Mouse (Mus musculus): ENCODE results near the gene Fanca. TPM values are rescaled to one million over a fixed set of nuclear protein-coding genes. Genes with fewer than 3 reads are reported as not detected.
"Not testable (repeated sequence)": the region's sequence is repeated elsewhere in the genome, so short reads cannot be mapped to it uniquely, and the experiment has no call there.

Gene Fanca
- polyA plus RNA-seq, 1 experiment from 2014 or later = 25.4 TPM

DNA sequence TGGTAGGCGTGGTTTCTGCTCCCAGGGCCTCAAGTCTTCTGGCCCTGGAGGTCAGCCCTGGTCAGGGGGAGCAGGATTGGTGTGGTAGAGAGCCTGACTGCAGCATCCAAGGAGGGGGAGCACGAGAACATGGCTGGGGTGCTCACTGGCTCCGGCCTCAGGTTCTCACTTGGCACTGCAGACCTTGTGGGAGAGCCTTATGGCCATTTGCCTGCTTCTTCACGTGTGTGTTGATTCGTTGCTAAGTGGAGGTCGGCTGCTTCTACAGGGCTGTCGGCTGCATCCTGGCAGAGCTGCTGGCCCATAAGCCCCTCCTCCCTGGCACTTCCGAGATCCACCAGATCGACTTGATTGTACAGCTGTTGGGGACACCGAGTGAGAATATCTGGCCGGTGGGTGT, 88.0 kb downstream of the Fanca start:
- H3K9me3 ChIP-seq (replicated peaks); ATAC-seq (ENCODE audit: insufficient number of reproducible peaks, low FRiP score, low TSS enrichment, low read depth); H3K27ac ChIP-seq (replicated peaks); H3K4me3 ChIP-seq (replicated peaks); H3K9ac ChIP-seq; H3K4me2 ChIP-seq (replicated peaks): not testable (repeated sequence)
- 83% methylated on average over 11 of the region's 11 CpGs for WGBS
- peaks cover 23% of the 10 kb centered on the region for H3K36me3 ChIP-seq
- H3K27me3 ChIP-seq = peaks cover 10% of the 10 kb centered on the region
- peaks cover 14% of the 10 kb centered on the region for H3K4me1 ChIP-seq

DNA sequence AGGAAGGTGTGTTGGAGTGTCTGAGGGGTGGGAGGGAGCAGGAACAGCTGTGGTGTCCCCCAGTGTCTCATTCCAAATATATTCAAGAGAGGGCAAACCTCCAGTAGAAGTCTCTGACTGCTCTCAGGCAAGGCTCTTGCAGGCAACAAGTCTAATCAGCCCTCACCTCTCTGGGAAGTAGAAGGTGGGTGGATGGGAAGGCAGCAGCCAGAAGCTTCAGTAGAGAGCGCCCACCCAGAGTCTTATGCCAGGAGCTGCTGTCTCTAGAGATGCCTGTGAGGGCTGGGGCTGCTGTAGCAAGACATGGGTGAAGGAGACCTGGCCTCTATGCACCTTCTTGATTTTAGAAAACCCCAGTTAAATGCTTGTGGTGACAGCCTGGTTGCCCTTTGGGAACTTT, 90.0 kb downstream of the Fanca start:
- Histone ChIP-seq H3K4me2 (replicated peaks) (no peak overlapping the region), H3K27me3 (0 out of 2 replicates have a peak, but pooled peaks cover under 1% of the 10 kb centered on the region), H3K9me3 (replicated peaks) (no peaks in the 10 kb centered on the region), H3K4me1 (peaks cover 14% of the 10 kb centered on the region), H3K9ac (no peak overlapping the region), H3K4me3 (replicated peaks) (no peak overlapping the region), H3K27ac (replicated peaks) (no peak overlapping the region), H3K36me3 (peaks cover 23% of the 10 kb centered on the region)
- ATAC-seq (ENCODE audit: insufficient number of reproducible peaks, low FRiP score, low TSS enrichment, low read depth) = no peak
- WGBS = 96% methylated on average over 1 of the region's 1 CpGs

DNA sequence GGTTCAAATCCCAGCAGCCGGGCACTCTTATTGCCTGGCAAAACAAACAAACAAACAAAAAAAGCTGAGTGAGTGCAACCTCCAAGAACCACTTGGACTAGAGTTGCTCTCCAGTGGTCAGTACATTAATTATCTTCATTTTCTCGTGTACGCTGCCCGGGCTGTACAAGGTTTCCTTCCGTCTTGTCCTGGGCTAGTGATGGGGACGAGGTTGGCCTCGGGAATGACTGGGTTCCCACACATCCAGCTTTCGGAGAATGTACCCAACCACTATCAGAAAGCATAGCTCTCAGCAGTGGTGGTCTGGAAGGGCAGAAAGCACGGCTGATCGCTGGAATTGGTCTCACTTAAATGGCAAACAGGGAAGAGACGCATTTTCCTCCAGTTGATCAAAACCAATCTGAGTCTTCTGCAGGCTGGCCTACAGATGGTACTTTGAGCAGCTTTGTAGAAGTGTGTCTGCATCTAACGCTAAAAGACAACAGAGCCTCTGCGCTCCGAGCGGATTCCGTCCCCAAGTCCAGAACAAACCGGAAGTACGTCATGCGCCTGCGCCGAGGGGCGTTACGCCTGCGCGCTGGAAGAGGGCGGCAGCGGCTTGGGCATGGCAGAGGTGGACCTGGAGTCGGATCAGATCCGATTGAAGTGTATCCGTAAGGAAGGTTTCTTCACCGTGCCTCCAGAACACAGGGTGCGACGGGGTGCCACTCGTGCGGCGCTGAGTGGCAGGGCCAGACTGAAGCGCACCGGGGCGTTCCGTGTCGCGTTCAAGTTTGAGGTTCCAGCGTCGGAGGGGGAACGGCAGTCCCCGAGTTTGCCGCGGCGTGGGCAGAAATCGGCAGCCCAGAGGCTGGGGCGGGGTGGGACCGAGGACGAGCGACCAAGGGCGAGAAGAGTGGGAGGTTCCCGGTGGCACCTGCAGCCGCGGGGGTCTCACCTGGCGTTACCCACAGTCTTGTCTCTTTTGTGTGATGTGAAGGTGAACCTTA, 93.8 kb downstream of the Fanca start, which contains the start of gene Cdk10:
Gene Cdk10, plus strand, starts transcription at position 565 of the 989 bp plus-strand sequence.
- H3K27ac ChIP-seq (replicated peaks) = peak within 1 kb of the TSS; percentile 88
- peak; percentile 74 for ATAC-seq (ENCODE audit: insufficient number of reproducible peaks, low FRiP score, low TSS enrichment, low read depth)
- WGBS = 3% methylated on average over 59 of the region's 59 CpGs
- peak within 1 kb of the TSS; percentile 89 for H3K4me2 ChIP-seq (replicated peaks)
- peak within 1 kb of the TSS; percentile 75 for H3K4me3 ChIP-seq (replicated peaks)
- H3K27me3 ChIP-seq = no peaks in the 10 kb centered on the region
- peaks cover 14% of the 10 kb centered on the region for H3K4me1 ChIP-seq
- H3K9ac ChIP-seq = peak within 1 kb of the TSS; percentile 86
- H3K9me3 ChIP-seq (replicated peaks) = no peaks in the 10 kb centered on the region
- peaks cover 23% of the 10 kb centered on the region for H3K36me3 ChIP-seq

DNA sequence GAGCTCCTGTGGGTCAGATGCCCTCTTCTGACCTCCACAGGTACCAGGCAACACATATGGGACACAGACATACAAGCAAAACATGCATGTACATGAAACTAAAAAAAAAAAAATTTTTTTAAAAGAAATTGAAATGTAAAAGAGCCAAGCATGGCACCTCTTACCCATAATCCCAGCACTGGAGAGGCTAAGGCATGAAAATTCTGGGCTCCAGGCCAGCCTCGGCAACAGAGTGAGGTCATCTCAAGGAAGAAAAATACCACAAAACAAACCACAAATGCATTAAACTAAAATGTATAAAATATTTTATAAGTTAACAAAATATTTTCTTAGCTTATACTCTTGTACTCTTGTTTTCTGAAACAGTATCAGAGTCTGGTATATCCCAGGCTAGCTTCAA, 97.5 kb downstream of the Fanca start:
- Histone ChIP-seq H3K36me3 (no peaks in the 10 kb centered on the region), H3K27me3 (no peaks in the 10 kb centered on the region), H3K4me1 (peaks cover 14% of the 10 kb centered on the region), H3K9me3 (replicated peaks) (no peaks in the 10 kb centered on the region), H3K4me3 (replicated peaks) (no peak overlapping the region), H3K27ac (replicated peaks) (no peak overlapping the region), H3K9ac (no peak overlapping the region), H3K4me2 (replicated peaks) (no peak overlapping the region)
- WGBS = 48% methylated on average over 1 of the region's 1 CpGs
- ATAC-seq (ENCODE audit: insufficient number of reproducible peaks, low FRiP score, low TSS enrichment, low read depth) = no peak

Other genes with a start within 250 kb of the Fanca start
- 1,311 and 1,540 TPM in 2 replicates for gene Rpl13, start 216.2 kb downstream of the Fanca start, polyA plus RNA-seq (2015; fragmentation: Nextera tagmentation; extraction: Ambion mirVana)
- gene Cpne7, start 201.2 kb downstream of the Fanca start, polyA plus RNA-seq (2015; fragmentation: Nextera tagmentation; extraction: Ambion mirVana) = 6.5 and 6.9 TPM in 2 replicates
- gene Sult5a1, start 160.3 kb downstream of the Fanca start, polyA plus RNA-seq (2015; fragmentation: Nextera tagmentation; extraction: Ambion mirVana) = 47.8 and 50.7 TPM in 2 replicates
- gene Dpep1, start 132.3 kb downstream of the Fanca start, polyA plus RNA-seq (2015; fragmentation: Nextera tagmentation; extraction: Ambion mirVana) = 14.3 and 18.6 TPM in 2 replicates
- gene Chmp1a, start 105.8 kb downstream of the Fanca start, polyA plus RNA-seq (2015; fragmentation: Nextera tagmentation; extraction: Ambion mirVana) = 165 TPM in 2 replicates
- gene Spata33, start 105.7 kb downstream of the Fanca start, polyA plus RNA-seq (2015; fragmentation: Nextera tagmentation; extraction: Ambion mirVana) = 6.9 and 9.8 TPM in 2 replicates
- gene Cdk10, start 93.7 kb downstream of the Fanca start, polyA plus RNA-seq (2015; fragmentation: Nextera tagmentation; extraction: Ambion mirVana) = 36.2 and 38.3 TPM in 2 replicates
- gene Spata2l, start 82.3 kb downstream of the Fanca start, polyA plus RNA-seq (2015; fragmentation: Nextera tagmentation; extraction: Ambion mirVana) = 5.7 and 6.8 TPM in 2 replicates
- 26.3 and 28.7 TPM in 2 replicates for gene Zfp276, start 64.4 kb downstream of the Fanca start, polyA plus RNA-seq (2015; fragmentation: Nextera tagmentation; extraction: Ambion mirVana)
- 28.0 and 31.4 TPM in 2 replicates for gene Vps9d1, start 64.2 kb downstream of the Fanca start, polyA plus RNA-seq (2015; fragmentation: Nextera tagmentation; extraction: Ambion mirVana)
- gene Spire2, start 14.1 kb upstream of the Fanca start, polyA plus RNA-seq (2015; fragmentation: Nextera tagmentation; extraction: Ambion mirVana) = 2.5 and 3.4 TPM in 2 replicates
- 174 and 176 TPM in 2 replicates for gene Tcf25, start 55.2 kb upstream of the Fanca start, polyA plus RNA-seq (2015; fragmentation: Nextera tagmentation; extraction: Ambion mirVana)
- gene Mc1r, start 88.5 kb upstream of the Fanca start, polyA plus RNA-seq (2015; fragmentation: Nextera tagmentation; extraction: Ambion mirVana) = 0.38 and 0.47 TPM in 2 replicates
- 43.1 and 48.1 TPM in 2 replicates for gene Tubb3, start 92.8 kb upstream of the Fanca start, polyA plus RNA-seq (2015; fragmentation: Nextera tagmentation; extraction: Ambion mirVana)
- 40.4 and 40.5 TPM in 2 replicates for gene Def8, start 105.0 kb upstream of the Fanca start, polyA plus RNA-seq (2015; fragmentation: Nextera tagmentation; extraction: Ambion mirVana)
- 50.5 and 55.8 TPM in 2 replicates for gene Afg3l1, start 159.3 kb upstream of the Fanca start, polyA plus RNA-seq (2015; fragmentation: Nextera tagmentation; extraction: Ambion mirVana)
- 10.0 and 11.2 TPM in 2 replicates for gene Dbndd1, start 196.9 kb upstream of the Fanca start, polyA plus RNA-seq (2015; fragmentation: Nextera tagmentation; extraction: Ambion mirVana)
- gene Gas8, start 200.3 kb upstream of the Fanca start, polyA plus RNA-seq (2015; fragmentation: Nextera tagmentation; extraction: Ambion mirVana) = 33.8 and 36.7 TPM in 2 replicates

All from embryonic facial prominence, embryonic 15.5 days (tissue).